Mouse (Mus musculus): ENCODE measurements around the gene Gbp6.

GRCm38 (mm10) chr5:105341281-105341680 is 47.8 kb upstream of the Gbp6 start:
- TF ChIP-seq POLR2A (IDR thresholded peaks at IDR 0.05; ENCODE audit: insufficient read depth, low read depth, low read length) (no peak), CTCF (IDR thresholded peaks at IDR 0.05) (no peak)
